Mouse (Mus musculus) erythroblast, embryonic 14.5 days (primary cell): ENCODE measurements around the gene Cln6.

ENCODE experiments used
- GATA1 ChIP-seq: IDR thresholded peaks from 2 replicates; pipeline ENCODE4 v1.6.1; 2012; ENCODE audit warnings: low read length, inconsistent platforms, mixed read lengths
- TAL1 ChIP-seq: IDR thresholded peaks from 3 replicates; pipeline ENCODE4 v1.6.1; 2012; ENCODE audit warnings: low read length, inconsistent platforms, mixed read lengths

- TF ChIP-seq GATA1: no peak
- TF ChIP-seq TAL1: no peak
Measured at GRCm38 (mm10) chr9:62820829-62821228, 17.8 kb upstream of the Cln6 start.
